Mouse (Mus musculus) forebrain, postnatal 0 days (tissue): ENCODE measurements around the gene Tnnt3. TPM values are rescaled to one million over a fixed set of nuclear protein-coding genes. Genes with fewer than 3 reads are reported as not detected.

Experiments used
- ATAC-seq: fragments of 200-750 bp; cut with Nextera tagmentation; 2 replicates; pipeline ENCODE4 v1.8.0; 2017; ENCODE audit warnings: mild to moderate bottlenecking, moderate library complexity
- DNase-seq: peaks from one replicate; pipeline ENCODE4 v3.0.0-alpha.2; 2015
- H3K27ac ChIP-seq: fragments of 300-500 bp; sonication (generic); 2 replicates; pipeline ENCODE4 v1.5.1; 2014; ENCODE audit warnings: low read depth, mild to moderate bottlenecking, antibody characterized with exemption, low read length, moderate library complexity, mixed read lengths
- H3K27me3 ChIP-seq: fragments of 300-500 bp; sonication (generic); 2 replicates; pipeline ENCODE4 v1.6.1; 2014; ENCODE audit warnings: mild to moderate bottlenecking, low read length, mixed read lengths; ENCODE audit not compliant: insufficient read depth
- H3K36me3 ChIP-seq: fragments of 300-500 bp; sonication (generic); 2 replicates; pipeline ENCODE4 v1.6.1; 2014; ENCODE audit warnings: mild to moderate bottlenecking, moderate library complexity; ENCODE audit not compliant: insufficient read depth
- H3K4me1 ChIP-seq: fragments of 300-500 bp; sonication (generic); 2 replicates; pipeline ENCODE4 v1.6.1; 2014; ENCODE audit warnings: antibody characterized with exemption; ENCODE audit not compliant: insufficient read depth
- H3K4me2 ChIP-seq: fragments of 300-500 bp; sonication (generic); 2 replicates; pipeline ENCODE4 v1.6.1; 2014; ENCODE audit warnings: low read depth, mild to moderate bottlenecking, moderate library complexity
- H3K4me3 ChIP-seq: fragments of 300-500 bp; sonication (generic); 2 replicates; pipeline ENCODE4 v1.5.1; 2014; ENCODE audit warnings: low read depth, low read length, mixed read lengths
- H3K9ac ChIP-seq: fragments of 300-500 bp; sonication (generic); 2 replicates; pipeline ENCODE4 v1.6.1; 2014; ENCODE audit warnings: mild to moderate bottlenecking
- H3K9me3 ChIP-seq: fragments of 300-500 bp; sonication (generic); 2 replicates; pipeline ENCODE4 v1.6.1; 2016; ENCODE audit warnings: low read length
- CTCF ChIP-seq: sonication (generic); IDR thresholded peaks from 2 replicates; pipeline ENCODE4 v1.5.1; 2016; ENCODE audit warnings: antibody characterized with exemption, control low read depth, low read depth
- WGBS: fragments of 180-500 bp; shearing (Covaris S2); extraction: QIAGEN DNeasy Blood & Tissue Kit; methylation state at CpG from one replicate; pipeline ENCODE4 v1.1.7; 2014; 5-methylcytosine and 5-hydroxymethylcytosine counted together
- polyA plus RNA-seq: library from polyadenylated mRNA; unstranded; fragments of >200 nt; fragmentation: Nextera tagmentation; extraction: Ambion mirVana; gene quantifications from 2 replicates; pipeline ENCODE4 v1.2.1, GENCODE M21; 2015
- total RNA-seq: library from RNA; depleted of rRNA; stranded (reverse); fragments of >200 nt; gene quantifications from 2 replicates; pipeline ENCODE4 v1.2.3, GENCODE M21; 2014

The Tnnt3 gene
- total and polyA plus RNA-seq, 2 experiments from 2014 or later = 1.4 to 1.6 TPM

- H3K4me2 ChIP-seq = no peak overlapping the region
- ATAC-seq = no peak
- peak; percentile 39 for DNase-seq
- no peak for TF ChIP-seq CTCF
- H3K4me3 ChIP-seq = no peak overlapping the region
- H3K27me3 ChIP-seq = no peaks in the 10 kb centered on the region
- 33% methylated on average over 1 of the region's 1 CpGs for WGBS
- H3K4me1 ChIP-seq = no peaks in the 10 kb centered on the region
- H3K27ac ChIP-seq = no peak overlapping the region
- no peaks in the 10 kb centered on the region for H3K36me3 ChIP-seq
- H3K9me3 ChIP-seq = no peaks in the 10 kb centered on the region
- H3K9ac ChIP-seq = no peak overlapping the region
Observed at GRCm38 (mm10) chr7:142554625-142555024, 56.0 kb downstream of the Tnnt3 start.

- DNase-seq (no peak), ATAC-seq (no peak)
- TF ChIP-seq CTCF = no peak
- no peaks in the 10 kb centered on the region for H3K9me3 ChIP-seq
- 91% methylated on average over 8 of the region's 8 CpGs for WGBS
- no peaks in the 10 kb centered on the region for H3K4me1 ChIP-seq
- H3K4me2 ChIP-seq = no peak overlapping the region
- no peaks in the 10 kb centered on the region for H3K36me3 ChIP-seq
- H3K4me3 ChIP-seq = no peak overlapping the region
- H3K27ac ChIP-seq = no peak overlapping the region
- H3K9ac ChIP-seq = no peak overlapping the region
- H3K27me3 ChIP-seq = no peaks in the 10 kb centered on the region
Observed at GRCm38 (mm10) chr7:142555366-142556088, 56.9 kb downstream of the Tnnt3 start.

- H3K9me3 ChIP-seq = no peaks in the 10 kb centered on the region
- no peak overlapping the region for H3K27ac ChIP-seq
- no peak for DNase-seq
- TF ChIP-seq CTCF = no peak
- H3K27me3 ChIP-seq = no peaks in the 10 kb centered on the region
- no peak overlapping the region for H3K4me2 ChIP-seq
- no peak for ATAC-seq
- WGBS = 94% methylated on average over 2 of the region's 2 CpGs
- H3K9ac ChIP-seq = no peak overlapping the region
- H3K4me1 ChIP-seq = no peaks in the 10 kb centered on the region
- H3K36me3 ChIP-seq = no peaks in the 10 kb centered on the region
- H3K4me3 ChIP-seq = no peak overlapping the region
Observed at GRCm38 (mm10) chr7:142556089-142556476, 57.4 kb downstream of the Tnnt3 start.

DNA sequence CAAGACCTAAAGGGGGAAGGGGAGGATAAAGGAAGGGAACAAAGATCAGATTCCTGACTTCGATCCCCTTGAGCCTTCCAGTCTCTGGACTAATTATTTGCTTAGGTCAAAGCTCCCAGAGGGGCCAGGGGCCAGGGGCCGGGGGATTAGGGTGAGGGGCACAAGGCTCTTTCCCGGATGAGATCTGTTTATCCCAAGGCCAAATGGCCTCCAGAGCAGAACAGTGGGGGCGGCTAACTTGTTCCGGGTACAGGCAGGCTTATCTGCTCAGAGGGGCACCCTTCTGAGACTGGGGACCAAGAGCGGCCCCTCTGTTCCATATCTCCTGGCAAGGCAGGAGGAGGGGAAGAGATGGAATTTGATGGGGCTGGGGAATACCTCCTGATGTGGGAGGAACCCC is 59.1 kb downstream of the Tnnt3 start:
- H3K4me2 ChIP-seq = no peak overlapping the region
- H3K27ac ChIP-seq = no peak overlapping the region
- no peaks in the 10 kb centered on the region for H3K27me3 ChIP-seq
- H3K9ac ChIP-seq = no peak overlapping the region
- DNase-seq = no peak
- no peak for ATAC-seq
- no peak overlapping the region for H3K4me3 ChIP-seq
- H3K36me3 ChIP-seq = no peaks in the 10 kb centered on the region
- no peaks in the 10 kb centered on the region for H3K9me3 ChIP-seq
- 22% methylated on average over 6 of the region's 6 CpGs for WGBS
- H3K4me1 ChIP-seq = no peaks in the 10 kb centered on the region
- TF ChIP-seq CTCF = no peak

DNA sequence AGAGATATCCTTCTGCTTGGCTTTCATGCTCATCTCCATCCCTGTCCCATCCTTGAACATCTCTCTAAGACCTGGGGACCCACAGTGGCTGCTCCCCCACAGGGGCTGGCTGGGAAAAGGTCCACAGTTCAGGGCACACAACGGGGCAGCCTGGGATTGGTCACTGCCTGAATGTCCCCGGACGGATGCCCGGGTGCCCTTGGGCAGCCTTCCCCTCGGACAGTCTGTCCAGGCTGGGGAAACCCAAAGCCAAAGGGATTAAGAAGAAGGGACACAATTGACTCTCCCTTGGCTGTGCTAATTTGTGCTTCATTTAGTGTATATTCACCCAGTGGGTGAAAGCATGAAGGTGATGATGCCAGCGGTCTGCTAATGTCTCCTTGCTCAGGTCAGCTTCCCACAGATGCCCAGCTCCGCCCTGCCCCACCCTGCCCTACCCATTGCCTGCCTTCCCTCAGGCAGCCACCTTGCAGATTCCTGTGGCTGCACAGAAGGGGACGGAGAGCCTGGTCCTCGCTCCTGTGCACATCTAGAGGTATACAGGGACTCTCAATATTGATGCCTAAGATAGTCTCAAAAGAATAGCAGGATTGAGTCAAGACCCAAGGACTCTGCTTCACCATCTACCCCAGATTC is 60.0 kb downstream of the Tnnt3 start:
- WGBS = 92% methylated on average over 9 of the region's 9 CpGs
- no peak for ATAC-seq
- no peak for TF ChIP-seq CTCF

DNA sequence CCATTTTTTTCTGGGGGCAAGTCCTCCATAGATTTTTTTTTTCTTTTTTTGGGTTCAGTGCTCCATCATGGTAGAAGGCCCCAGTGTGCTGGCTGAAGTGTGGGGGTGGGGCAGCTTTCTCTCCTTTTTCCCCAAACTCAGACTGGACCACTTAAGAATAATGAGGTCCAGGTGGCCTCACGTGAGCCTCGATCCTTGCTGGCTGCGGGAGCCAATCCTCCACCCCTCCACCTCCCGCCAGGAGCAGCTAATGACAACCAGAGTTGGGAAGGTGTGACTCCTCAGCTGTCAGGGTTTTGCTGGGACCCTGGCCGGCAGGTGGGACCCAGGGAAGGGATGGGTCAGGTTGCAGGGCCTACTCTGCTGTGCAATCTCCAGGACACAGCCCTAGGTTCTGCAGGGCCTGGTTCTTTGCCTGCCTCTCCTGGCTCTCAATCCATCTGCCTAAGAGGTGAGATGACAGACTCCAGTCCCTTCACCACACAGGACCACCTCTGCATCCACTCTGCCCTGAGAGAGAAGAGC is 61.1 kb downstream of the Tnnt3 start:
- ATAC-seq (no peak), DNase-seq (no peak)
- no peaks in the 10 kb centered on the region for H3K9me3 ChIP-seq
- no peaks in the 10 kb centered on the region for H3K4me1 ChIP-seq
- no peaks in the 10 kb centered on the region for H3K27me3 ChIP-seq
- no peak overlapping the region for H3K4me2 ChIP-seq
- no peaks in the 10 kb centered on the region for H3K36me3 ChIP-seq
- no peak overlapping the region for H3K4me3 ChIP-seq
- no peak overlapping the region for H3K27ac ChIP-seq
- no peak overlapping the region for H3K9ac ChIP-seq
- no peak for TF ChIP-seq CTCF
- 69% methylated on average over 5 of the region's 5 CpGs for WGBS

More for the DNA sequence above, 60.0 kb downstream of the Tnnt3 start:
- Histone ChIP-seq H3K27me3 (no peaks in the 10 kb centered on the region), H3K4me2 (no peak overlapping the region), H3K9ac (no peak overlapping the region), H3K36me3 (no peaks in the 10 kb centered on the region), H3K9me3 (no peaks in the 10 kb centered on the region), H3K27ac (no peak overlapping the region), H3K4me1 (no peaks in the 10 kb centered on the region), H3K4me3 (no peak overlapping the region)
- no peak for DNase-seq
